Mouse (Mus musculus): ENCODE measurements around the gene Sde2. TPM values are rescaled to one million over a fixed set of nuclear protein-coding genes. Genes with fewer than 3 reads are reported as not detected.
"Not testable (repeated sequence)": the region's sequence is repeated elsewhere in the genome, so short reads cannot be mapped to it uniquely, and the experiment has no call there.

Gene Sde2
- polyA plus RNA-seq, 1 experiment from 2014 or later: 47.0 TPM

DNA sequence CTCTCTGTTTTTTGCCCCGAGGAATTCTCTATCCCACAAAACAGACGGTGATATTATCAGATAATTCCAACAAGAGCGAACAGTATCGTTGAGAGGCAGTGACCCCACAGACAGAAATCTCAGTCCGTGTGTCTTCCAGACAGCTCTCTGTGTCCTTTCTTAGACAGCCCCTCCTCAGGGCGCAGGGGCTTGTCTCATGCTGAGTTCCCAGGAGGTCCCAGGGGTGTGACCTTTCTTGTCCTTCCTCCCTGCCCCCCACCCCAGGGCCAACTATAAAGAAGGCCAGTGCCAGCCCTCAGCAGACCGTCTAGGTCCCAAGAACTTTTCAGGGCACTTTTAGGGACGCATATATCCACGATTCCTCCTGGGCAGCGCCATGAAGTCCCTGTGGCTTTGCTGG, 41.9 kb downstream of the Sde2 start, which contains the start of gene Lefty2:
Lefty2 (plus strand) TSS at position 301 of the 400 bp plus-strand sequence.
- H3K9me3 ChIP-seq: no peaks in the 10 kb centered on the region
- H3K4me2 ChIP-seq (replicated peaks): peak within 1 kb of the TSS; percentile 45; the same call in 1 of the 2 replicates
- WGBS: 52% methylated on average over 10 of the region's 10 CpGs
- H3K4me3 ChIP-seq: no peak within 1 kb of the TSS
- H3K27ac ChIP-seq: no peak within 1 kb of the TSS
- H3K36me3 ChIP-seq: no peaks in the 10 kb centered on the region
- H3K27me3 ChIP-seq: peaks cover 40% of the 10 kb centered on the region
- peaks cover 12% of the 10 kb centered on the region for H3K4me1 ChIP-seq
- ATAC-seq (ENCODE audit: insufficient number of reproducible peaks, insufficient read depth, low FRiP score, low TSS enrichment): no peak
- no peak within 1 kb of the TSS for H3K9ac ChIP-seq

DNA sequence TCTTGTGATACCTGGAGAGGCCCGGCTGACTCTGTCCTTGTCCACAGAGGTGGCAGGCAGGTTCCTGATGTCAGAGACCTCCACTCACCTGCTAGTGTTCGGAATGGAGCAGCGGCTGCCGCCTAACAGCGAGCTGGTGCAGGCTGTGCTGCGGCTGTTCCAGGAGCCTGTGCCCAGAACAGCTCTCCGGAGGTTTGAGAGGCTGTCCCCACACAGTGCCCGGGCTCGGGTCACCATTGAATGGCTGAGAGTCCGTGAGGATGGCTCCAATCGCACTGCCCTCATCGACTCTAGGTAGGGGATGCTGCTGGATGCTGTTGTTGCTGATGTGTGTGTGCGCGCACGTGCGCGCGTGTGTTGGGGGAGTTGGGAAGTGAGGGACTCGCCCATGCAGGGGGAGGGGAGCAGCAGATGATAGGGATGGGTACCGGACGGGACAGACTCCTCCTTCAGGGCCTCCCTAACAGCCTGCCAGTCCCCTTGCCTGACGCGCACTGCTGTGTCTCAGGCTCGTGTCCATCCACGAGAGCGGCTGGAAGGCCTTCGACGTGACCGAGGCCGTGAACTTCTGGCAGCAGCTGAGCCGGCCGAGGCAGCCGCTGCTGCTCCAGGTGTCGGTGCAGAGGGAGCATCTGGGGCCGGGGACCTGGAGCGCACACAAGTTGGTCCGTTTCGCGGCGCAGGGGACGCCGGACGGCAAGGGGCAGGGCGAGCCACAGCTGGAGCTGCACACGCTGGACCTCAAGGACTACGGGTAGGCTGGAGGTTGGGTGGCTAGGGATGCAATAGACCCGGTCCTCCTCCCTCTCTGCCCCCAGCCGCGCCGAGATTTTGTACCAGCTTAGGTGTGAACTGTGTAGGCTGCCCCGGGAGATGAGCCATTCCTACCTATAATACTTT, 43.4 kb downstream of the Sde2 start:
- H3K9me3 ChIP-seq; H3K36me3 ChIP-seq; H3K4me1 ChIP-seq; ATAC-seq (ENCODE audit: insufficient number of reproducible peaks, insufficient read depth, low FRiP score, low TSS enrichment); H3K27ac ChIP-seq: not testable (repeated sequence)
- H3K4me2 ChIP-seq (replicated peaks): peak overlapping the region; percentile 45
- H3K4me3 ChIP-seq: peak overlapping the region; percentile 24
- WGBS: 4% methylated on average over 48 of the region's 51 CpGs
- peak overlapping the region; percentile 30; the same call in 1 of the 2 replicates for H3K9ac ChIP-seq
- peaks cover 43% of the 10 kb centered on the region for H3K27me3 ChIP-seq

DNA sequence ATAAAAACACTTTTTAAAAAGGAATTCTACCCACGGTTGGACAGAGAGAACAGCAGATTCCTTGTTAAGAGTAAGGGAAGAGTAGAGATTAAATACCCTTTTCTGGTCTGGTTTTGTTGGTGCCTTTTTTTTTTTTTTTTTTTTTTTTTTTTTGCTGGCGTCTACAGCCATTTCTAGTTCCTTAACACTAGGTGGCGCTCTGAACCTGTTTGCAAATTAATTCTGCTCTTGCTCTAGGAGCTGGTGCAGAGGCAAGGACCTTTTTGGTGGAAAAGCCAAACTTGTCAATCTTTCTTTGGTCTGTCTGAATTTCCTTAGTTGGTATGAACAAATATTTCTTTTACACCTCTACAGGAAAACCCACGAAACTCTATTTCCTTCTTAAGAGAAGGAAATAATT, 50.2 kb downstream of the Sde2 start:
- H3K27ac ChIP-seq: no peak overlapping the region
- WGBS: 3% methylated on average over 4 of the region's 4 CpGs
- no peaks in the 10 kb centered on the region for H3K9me3 ChIP-seq
- H3K9ac ChIP-seq: no peak overlapping the region
- peaks cover 15% of the 10 kb centered on the region for H3K4me1 ChIP-seq
- H3K27me3 ChIP-seq: peaks cover 4% of the 10 kb centered on the region; the same call in 1 of the 2 replicates
- no peak overlapping the region for H3K4me2 ChIP-seq (replicated peaks)
- ATAC-seq (ENCODE audit: insufficient number of reproducible peaks, insufficient read depth, low FRiP score, low TSS enrichment): no peak
- peaks cover 3% of the 10 kb centered on the region for H3K36me3 ChIP-seq
- H3K4me3 ChIP-seq: no peak overlapping the region

DNA sequence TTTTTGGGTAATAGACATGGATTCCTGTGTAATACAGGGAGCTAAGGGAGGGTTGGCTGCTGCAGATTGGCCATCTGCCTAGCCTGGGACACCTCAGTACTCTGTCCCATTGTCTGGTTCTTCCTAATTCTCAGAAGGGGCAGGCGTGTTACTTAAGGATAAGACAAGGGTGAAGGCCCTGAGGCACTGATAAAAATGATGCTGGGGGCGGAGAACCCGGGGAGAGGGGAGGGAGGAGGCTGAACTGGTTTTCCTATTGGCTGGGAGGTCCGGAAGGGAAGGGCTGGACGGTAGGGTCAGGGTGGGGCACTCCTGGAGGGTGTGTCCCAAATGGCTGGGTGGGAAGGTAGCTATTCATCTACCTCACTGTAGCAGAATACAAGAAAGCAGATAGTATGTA, 52.0 kb downstream of the Sde2 start:
- no peak overlapping the region for H3K9ac ChIP-seq
- 32% methylated on average over 5 of the region's 5 CpGs for WGBS
- no peak overlapping the region for H3K27ac ChIP-seq
- no peak for ATAC-seq (ENCODE audit: insufficient number of reproducible peaks, insufficient read depth, low FRiP score, low TSS enrichment)
- H3K4me2 ChIP-seq (replicated peaks): no peak overlapping the region
- H3K9me3 ChIP-seq: no peaks in the 10 kb centered on the region
- no peak overlapping the region for H3K4me3 ChIP-seq
- peaks cover 20% of the 10 kb centered on the region for H3K36me3 ChIP-seq
- peaks cover 18% of the 10 kb centered on the region for H3K4me1 ChIP-seq
- 0 out of 2 replicates have a peak, but pooled peaks cover 3% of the 10 kb centered on the region for H3K27me3 ChIP-seq

DNA sequence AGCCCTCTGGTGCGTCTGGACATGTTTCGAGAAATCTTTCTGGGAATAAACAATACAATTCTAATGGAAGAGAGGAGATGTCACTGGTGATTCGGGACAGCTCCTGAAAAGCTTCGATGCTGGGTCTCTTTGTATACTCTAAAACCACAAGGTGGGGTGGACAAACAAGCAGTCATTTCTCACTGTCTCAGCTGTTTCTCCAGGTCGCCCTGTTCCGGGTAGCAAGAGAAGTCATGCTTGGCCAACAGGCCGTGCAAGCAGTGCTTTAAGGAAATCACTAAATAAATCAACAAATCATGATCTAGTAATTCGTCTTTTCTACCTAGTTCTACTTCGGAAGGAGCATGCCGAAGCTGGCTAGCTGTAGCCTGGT, 52.7 kb downstream of the Sde2 start:
- 37% methylated on average over 10 of the region's 10 CpGs for WGBS
- H3K36me3 ChIP-seq: peaks cover 28% of the 10 kb centered on the region
- ATAC-seq (ENCODE audit: insufficient number of reproducible peaks, insufficient read depth, low FRiP score, low TSS enrichment): no peak
- H3K4me1 ChIP-seq: peaks cover 18% of the 10 kb centered on the region
- peak overlapping the region; percentile 67 for H3K27ac ChIP-seq
- H3K4me2 ChIP-seq (replicated peaks): peak overlapping the region; percentile 55
- peak overlapping the region; percentile 89 for H3K4me3 ChIP-seq
- peak overlapping the region; percentile 96 for H3K9ac ChIP-seq
- 0 out of 2 replicates have a peak, but pooled peaks cover 3% of the 10 kb centered on the region for H3K27me3 ChIP-seq
- no peaks in the 10 kb centered on the region for H3K9me3 ChIP-seq

DNA sequence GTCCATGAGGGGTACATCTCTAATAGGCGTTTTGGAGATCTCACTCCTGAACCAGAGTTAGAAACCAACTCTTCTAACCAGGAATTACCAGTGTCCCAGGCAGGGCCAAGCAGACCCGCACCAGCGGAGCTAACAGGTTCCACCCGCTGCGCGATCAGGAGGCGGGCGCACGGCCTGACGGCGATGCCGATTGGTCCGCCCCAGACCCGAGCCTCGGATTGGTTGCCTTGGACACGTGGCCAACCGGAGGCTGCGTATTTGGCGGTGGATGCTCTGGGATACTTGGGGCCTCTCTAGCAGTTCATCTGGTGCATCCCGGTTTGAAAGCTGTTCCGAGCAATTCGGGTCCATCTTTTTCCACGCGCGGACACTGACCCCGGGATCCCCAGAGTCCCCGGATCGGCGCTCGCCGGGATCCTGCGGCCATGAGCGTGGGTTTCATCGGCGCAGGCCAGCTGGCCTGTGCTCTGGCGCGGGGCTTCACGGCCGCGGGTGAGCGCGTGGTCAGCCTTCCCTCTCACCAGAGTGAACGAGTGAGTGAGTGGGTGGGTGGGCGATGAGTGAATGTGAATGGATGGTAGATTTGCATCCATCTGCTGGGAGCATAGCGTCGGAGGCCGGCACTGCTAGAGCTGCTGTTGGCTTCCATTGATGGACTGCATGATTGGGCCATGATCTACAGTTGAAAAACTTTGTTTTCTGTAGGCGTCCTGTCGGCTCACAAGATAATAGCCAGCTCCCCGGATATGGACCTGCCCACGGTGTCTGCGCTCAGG, 53.3 kb downstream of the Sde2 start, which contains the start of gene Pycr2:
Pycr2 (plus strand) TSS at position 255 of the 776 bp plus-strand sequence.
- under 1% methylated on average over 52 of the region's 52 CpGs for WGBS
- no peaks in the 10 kb centered on the region for H3K27me3 ChIP-seq
- H3K27ac ChIP-seq: peak within 1 kb of the TSS; percentile 86
- peak within 1 kb of the TSS; percentile 96 for H3K9ac ChIP-seq
- ATAC-seq (ENCODE audit: insufficient number of reproducible peaks, insufficient read depth, low FRiP score, low TSS enrichment): peak; percentile 98
- H3K4me3 ChIP-seq: peak within 1 kb of the TSS; percentile 89
- no peaks in the 10 kb centered on the region for H3K9me3 ChIP-seq
- H3K36me3 ChIP-seq: peaks cover 33% of the 10 kb centered on the region
- H3K4me1 ChIP-seq: peaks cover 18% of the 10 kb centered on the region
- H3K4me2 ChIP-seq (replicated peaks): peak within 1 kb of the TSS; percentile 79

DNA sequence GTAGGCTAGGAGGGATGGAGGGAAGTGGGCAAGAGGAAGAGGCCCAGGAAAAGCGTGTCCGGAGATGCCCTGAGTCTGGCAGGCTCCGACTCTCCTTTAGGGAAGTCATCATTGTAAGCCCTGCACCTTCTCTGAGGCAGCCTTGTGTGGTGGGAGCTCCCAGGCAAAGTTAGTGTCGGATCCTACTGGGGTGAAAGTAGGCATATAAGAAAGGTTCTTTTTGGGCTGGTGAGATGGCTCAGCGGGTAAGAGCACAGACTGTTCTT, 53.8 kb downstream of the Sde2 start:
- Histone ChIP-seq H3K4me3 (peak overlapping the region; percentile 89), H3K4me1 (peaks cover 18% of the 10 kb centered on the region), H3K36me3 (peaks cover 33% of the 10 kb centered on the region), H3K27ac (peak overlapping the region; percentile 86), H3K4me2 (replicated peaks) (peak overlapping the region; percentile 79), H3K27me3 (no peaks in the 10 kb centered on the region), H3K9me3 (no peaks in the 10 kb centered on the region), H3K9ac (peak overlapping the region; percentile 96)
- WGBS: 7% methylated on average over 5 of the region's 5 CpGs
- no peak for ATAC-seq (ENCODE audit: insufficient number of reproducible peaks, insufficient read depth, low FRiP score, low TSS enrichment)

DNA sequence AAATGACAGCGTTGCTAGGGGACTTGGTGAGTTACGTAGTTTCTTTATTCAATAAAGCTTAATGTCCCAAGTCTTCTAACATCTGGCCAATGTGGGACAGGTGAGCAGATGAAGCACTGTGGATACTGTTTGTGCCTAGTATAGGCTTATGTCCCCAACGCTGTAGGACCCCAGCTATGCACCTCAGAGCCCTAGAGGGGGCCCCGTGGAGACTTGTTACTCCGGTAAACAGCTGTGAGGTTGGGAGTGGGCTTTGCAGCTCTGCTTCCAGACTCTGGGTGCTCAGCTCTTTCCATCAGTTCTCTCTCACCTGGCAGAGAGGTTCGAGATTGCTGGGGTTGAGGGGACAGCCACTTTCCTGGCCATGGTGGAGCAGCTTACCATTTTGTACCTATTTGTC, 54.4 kb downstream of the Sde2 start:
- peaks cover 33% of the 10 kb centered on the region for H3K36me3 ChIP-seq
- H3K4me2 ChIP-seq (replicated peaks): peak overlapping the region; percentile 79
- H3K4me1 ChIP-seq: peaks cover 18% of the 10 kb centered on the region
- 67% methylated on average over 6 of the region's 6 CpGs for WGBS
- no peak overlapping the region for H3K27ac ChIP-seq
- H3K27me3 ChIP-seq: no peaks in the 10 kb centered on the region
- no peaks in the 10 kb centered on the region for H3K9me3 ChIP-seq
- H3K9ac ChIP-seq: peak overlapping the region; percentile 96
- no peak for ATAC-seq (ENCODE audit: insufficient number of reproducible peaks, insufficient read depth, low FRiP score, low TSS enrichment)
- peak overlapping the region; percentile 89 for H3K4me3 ChIP-seq

DNA sequence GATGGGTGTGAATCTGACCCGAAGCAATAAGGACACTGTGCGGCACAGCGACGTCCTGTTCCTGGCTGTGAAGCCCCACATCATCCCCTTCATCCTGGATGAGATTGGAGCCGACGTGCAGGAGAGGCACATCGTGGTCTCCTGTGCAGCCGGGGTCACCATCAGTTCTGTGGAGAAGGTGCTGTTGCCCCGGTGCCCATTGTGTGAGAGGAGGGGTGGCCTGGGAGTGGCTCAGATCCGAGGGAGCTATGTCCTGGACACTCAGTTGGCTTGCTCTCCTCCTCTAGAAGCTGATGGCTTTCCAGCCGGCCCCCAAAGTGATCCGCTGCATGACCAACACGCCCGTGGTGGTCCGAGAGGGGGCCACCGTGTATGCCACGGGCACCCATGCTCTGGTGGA, 54.9 kb downstream of the Sde2 start:
- WGBS: 92% methylated on average over 17 of the region's 17 CpGs
- H3K36me3 ChIP-seq: peaks cover 33% of the 10 kb centered on the region
- H3K4me3 ChIP-seq: no peak overlapping the region; the same call in 1 of the 2 replicates
- peak overlapping the region; percentile 79 for H3K4me2 ChIP-seq (replicated peaks)
- no peaks in the 10 kb centered on the region for H3K27me3 ChIP-seq
- H3K4me1 ChIP-seq: peaks cover 18% of the 10 kb centered on the region
- H3K9ac ChIP-seq: peak overlapping the region; percentile 96; the same call in 1 of the 2 replicates
- no peak for ATAC-seq (ENCODE audit: insufficient number of reproducible peaks, insufficient read depth, low FRiP score, low TSS enrichment)
- H3K9me3 ChIP-seq: no peaks in the 10 kb centered on the region
- no peak overlapping the region for H3K27ac ChIP-seq

DNA sequence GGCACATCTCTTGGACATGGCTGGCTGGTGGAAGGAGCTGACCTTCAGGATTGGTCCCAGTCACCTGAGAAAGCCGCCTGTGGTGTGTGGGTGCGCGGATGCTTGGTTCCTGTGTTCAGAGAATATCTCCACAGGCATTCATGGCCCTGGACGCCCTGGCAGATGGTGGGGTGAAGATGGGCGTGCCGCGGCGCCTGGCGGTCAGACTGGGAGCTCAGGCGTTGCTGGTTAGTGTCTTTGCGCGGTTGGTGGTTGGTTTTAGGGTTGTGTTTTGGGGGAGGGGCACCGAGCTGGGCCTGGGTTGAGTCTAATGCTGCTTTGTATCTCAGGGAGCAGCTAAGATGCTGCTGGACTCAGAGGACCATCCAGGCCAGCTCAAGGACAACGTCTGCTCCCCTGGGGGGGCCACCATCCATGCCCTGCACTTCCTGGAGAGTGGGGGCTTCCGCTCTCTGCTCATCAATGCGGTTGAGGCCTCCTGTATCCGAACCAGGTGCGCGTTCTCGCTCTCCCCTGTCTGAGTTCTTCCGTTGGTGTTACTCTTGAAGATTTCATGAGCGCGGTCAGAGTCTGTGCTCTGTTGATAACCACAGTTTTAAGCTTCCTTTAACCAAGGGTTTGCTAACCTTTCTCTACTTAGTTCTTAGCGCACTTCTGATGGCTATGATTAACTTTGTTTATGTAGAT, 55.7 kb downstream of the Sde2 start:
- peaks cover 22% of the 10 kb centered on the region for H3K4me1 ChIP-seq
- no peaks in the 10 kb centered on the region for H3K9me3 ChIP-seq
- H3K36me3 ChIP-seq: peaks cover 33% of the 10 kb centered on the region
- 92% methylated on average over 24 of the region's 24 CpGs for WGBS
- H3K4me2 ChIP-seq (replicated peaks): no peak overlapping the region; the same call in 1 of the 2 replicates
- no peak for ATAC-seq (ENCODE audit: insufficient number of reproducible peaks, insufficient read depth, low FRiP score, low TSS enrichment)
- no peaks in the 10 kb centered on the region for H3K27me3 ChIP-seq
- H3K27ac ChIP-seq: no peak overlapping the region
- no peak overlapping the region for H3K9ac ChIP-seq
- H3K4me3 ChIP-seq: no peak overlapping the region

DNA sequence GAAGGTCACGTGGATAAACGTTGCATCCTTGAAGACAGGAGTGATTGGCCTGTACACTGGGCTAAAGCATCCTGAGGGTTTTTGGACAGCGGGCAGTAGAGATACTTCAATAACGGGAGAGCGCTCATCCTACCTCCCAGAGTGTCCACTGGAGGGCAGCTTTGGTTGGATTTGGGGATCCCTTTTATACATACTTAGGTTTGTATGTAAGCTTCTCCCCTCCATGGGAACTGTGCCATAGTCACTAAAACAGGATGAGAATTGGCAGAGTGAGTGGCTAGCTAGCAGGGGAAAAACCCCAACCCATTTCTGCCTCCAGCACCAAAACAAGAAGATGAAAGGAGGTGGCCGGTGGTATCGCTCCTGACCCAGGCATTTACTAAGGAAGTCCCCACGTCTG, 60.2 kb downstream of the Sde2 start:
- Histone ChIP-seq H3K27ac (no peak overlapping the region), H3K9ac (no peak overlapping the region), H3K4me2 (replicated peaks) (peak overlapping the region; percentile 19; the same call in 1 of the 2 replicates), H3K9me3 (no peaks in the 10 kb centered on the region), H3K4me1 (peaks cover 25% of the 10 kb centered on the region), H3K27me3 (no peaks in the 10 kb centered on the region), H3K4me3 (no peak overlapping the region), H3K36me3 (peaks cover 30% of the 10 kb centered on the region)
- 41% methylated on average over 8 of the region's 8 CpGs for WGBS
- ATAC-seq (ENCODE audit: insufficient number of reproducible peaks, insufficient read depth, low FRiP score, low TSS enrichment): no peak
